Mouse (Mus musculus) mouse trophoblast stem cell (cell line): ENCODE data around the gene Tekt2.

Source experiments
- in situ Hi-C, 2 experiments: fragments of 300-500 bp; cut with MseI, MboI; formaldehyde crosslinking; loops; 2 replicates in 1 of 2; 3 replicates in 1 of 2; pipeline ENCODE4 v1.15.1; 2025

The Tekt2 gene

DNA sequence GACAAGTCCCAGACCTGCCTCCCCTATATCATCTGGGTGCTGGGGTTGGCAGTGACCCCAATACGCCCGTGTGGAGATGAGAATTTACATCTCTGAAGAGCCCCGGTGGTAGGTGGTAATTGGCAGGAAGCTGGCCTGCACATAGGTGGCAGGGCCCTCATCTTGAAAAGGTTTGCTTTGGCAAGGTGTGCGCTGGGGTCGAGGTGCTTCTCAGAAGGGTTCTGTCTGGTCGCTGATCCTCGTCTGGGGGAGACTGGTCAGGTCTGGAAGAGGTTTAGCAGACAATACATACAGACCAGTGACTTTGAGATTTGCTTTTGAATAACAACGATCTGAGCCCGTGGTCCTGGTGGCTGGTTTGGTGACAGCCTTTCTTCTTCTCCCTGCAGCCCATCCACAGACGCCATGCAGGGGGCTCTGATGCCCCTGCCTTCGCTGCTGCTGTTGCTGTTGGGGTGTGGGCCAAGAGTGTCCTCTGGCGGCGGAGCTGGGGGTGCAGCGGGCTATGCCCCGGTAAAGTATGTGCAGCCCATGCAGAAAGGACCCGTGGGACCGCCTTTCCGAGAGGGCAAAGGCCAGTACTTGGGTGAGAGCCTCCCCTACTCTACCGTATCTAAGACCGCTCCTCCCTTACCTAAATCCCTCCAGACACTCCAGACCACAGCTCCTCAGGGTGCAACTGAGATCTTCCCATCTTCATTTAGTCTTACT lies 16.1 kb downstream of the Tekt2 start:
- in situ Hi-C loops = loop anchor here (5.0 to 10.0 kb wide), 2 partner anchors 37 to 85 kb away; no protein-coding TSS in a partner anchor

DNA sequence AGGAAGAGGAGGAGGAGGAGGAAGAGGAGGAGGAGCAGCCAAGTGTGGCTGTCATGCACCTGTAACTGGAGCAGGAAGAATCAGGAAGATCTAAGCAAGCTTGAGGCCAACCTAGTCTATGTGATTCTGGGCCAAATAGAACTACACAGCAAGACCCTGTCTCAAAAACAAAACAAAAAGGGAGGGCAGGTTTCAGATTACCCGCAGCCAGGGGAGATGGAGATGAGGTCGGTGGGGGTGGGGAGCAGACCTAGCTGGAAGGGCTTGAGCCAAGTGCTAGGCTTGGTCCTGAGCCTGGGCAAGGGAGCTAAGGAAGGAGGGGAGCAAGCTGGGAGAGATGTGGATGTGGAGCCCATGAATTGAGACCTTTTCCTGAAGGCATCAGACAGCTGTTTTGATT lies 18.7 kb downstream of the Tekt2 start:
- in situ Hi-C loops = loop anchor here (5.0 to 10.0 kb wide), 2 partner anchors 35 to 82 kb away; no protein-coding TSS in a partner anchor

DNA sequence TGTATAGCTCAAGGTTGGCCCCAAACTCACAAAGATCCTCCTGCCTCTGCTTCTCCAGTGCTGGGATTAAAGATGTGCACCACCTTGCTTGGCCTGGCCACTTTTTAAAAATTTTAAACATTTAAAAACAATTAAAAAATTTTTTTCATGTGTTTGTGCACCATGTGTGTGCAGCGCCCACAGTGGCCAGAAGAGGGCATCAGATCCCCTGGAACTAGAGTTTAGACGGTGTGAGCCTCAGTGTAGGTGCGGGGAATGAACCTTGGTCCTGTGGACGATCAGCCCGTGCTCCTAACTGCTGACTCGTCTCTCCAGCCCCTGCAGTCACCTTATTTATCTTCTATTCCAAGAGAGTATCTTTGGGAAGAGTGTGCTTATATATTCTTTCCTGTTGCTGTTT lies 19.4 kb downstream of the Tekt2 start:
- in situ Hi-C loops = loop anchor here (5.0 to 10.0 kb wide), 2 partner anchors 34 to 81 kb away; no protein-coding TSS in a partner anchor

DNA sequence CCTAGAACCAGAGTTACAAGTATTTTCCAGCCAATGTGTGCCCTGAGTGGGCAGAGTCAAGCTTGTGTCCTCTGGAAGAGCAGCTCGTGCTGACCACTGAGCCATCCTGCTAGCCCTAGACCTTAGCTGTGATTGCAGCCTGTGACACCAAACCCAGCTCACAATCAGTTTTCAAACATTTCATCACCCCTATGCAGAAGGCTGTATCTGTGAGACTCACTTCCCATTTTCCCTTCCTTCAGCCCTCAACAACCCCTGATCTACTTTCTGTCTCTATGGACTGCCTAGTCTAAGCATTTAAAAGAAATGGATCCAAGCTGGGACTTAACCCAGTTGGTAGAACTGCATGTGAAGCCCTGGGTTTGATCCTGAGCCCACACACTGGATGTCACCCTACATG lies 20.1 kb downstream of the Tekt2 start:
- in situ Hi-C loops = loop anchor here (5.0 to 10.0 kb wide), 2 partner anchors 33 to 81 kb away; no protein-coding TSS in a partner anchor

DNA sequence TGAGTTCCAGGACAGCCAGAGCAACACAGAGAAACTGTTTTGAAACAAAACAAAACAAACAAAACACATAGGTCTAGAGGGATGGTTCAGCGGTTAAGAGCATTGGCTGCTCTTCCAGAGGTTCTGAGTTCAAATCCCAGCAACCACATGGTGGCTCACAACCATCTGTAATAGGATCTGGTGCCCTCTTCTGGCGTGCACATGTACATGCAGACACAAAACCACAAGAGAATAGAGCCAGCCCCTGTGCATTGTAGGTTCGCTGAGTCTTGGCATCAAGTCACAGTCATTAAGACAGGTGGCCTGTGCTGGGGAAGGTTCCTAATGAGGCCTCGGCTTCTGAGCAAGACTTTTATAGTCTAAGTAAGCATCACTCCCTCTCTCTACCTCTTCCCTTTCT lies 21.6 kb downstream of the Tekt2 start:
- in situ Hi-C loops = loop anchor here (10.0 kb wide), 1 partner anchor 79 kb away; no protein-coding TSS in a partner anchor

DNA sequence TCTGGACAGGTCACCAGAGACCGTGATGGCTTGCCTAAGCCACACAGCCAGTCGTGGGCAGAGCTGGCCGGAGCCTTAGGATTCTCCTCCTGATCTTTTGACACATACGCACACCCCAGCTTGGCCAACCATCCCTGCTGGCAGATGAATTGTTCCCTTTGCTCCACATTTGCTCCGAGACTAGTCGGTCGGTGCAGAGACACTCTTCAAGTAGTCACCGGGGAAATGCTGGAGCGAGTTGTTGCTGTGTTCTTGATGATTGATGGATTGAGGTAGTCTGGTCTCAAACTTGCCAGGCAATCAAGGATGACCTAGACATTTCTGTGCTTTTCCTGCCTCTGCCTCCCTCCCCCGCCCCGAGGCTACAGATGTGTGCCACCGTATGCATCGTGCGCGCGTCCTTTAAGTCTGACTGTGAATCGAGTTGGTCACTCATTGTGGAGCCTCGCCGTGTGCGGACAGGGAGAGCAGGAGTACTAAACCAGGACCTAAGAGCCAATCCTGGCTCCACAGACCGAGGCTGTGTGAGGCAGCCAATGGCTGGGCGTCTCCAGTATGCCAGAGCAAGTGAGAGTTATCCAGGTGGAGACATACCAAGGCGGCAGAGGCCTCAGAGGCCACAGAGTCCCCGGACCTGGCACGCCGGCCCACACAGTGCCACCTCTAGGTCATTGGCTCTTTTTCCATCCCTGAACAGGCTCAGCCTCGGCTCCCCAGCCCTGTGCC lies 23.7 kb downstream of the Tekt2 start:
- in situ Hi-C loops = loop anchor here (10.0 kb wide), 1 partner anchor 77 kb away; no protein-coding TSS in a partner anchor

DNA sequence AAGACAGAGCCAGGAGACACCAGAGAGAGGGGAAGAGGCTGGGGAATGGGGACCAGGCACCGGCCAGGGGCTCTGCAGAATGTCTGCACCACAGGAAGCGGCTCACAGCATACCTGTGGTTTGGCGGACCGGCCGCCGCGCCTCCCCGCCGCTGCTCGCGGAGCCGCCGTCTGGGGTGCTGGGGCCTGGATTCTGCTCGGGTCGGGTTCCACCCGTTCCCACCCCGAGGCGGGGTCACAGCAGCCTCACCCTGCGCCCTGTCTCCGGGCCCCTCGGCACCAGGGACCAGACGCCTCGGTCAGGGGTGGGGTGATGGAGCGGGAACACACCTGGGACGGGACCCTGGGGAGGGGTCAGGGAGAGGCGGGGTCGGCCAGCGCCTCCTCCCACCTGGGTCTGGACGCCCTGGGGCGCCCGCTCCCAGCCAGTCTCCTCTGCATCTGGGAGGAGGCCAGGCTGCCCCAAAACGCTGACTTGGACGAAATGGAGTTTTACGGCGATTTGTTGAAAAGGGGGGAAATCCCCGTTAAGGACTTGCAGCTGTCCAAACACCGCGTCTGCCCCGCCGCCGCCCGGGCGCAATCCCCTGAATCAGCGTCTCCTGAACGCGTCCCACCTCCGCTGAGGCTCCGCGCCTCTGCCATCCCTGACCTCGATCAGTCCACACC lies 24.4 kb downstream of the Tekt2 start:
- in situ Hi-C loops = loop anchor here (10.0 kb wide), 1 partner anchor 76 kb away; no protein-coding TSS in a partner anchor

DNA sequence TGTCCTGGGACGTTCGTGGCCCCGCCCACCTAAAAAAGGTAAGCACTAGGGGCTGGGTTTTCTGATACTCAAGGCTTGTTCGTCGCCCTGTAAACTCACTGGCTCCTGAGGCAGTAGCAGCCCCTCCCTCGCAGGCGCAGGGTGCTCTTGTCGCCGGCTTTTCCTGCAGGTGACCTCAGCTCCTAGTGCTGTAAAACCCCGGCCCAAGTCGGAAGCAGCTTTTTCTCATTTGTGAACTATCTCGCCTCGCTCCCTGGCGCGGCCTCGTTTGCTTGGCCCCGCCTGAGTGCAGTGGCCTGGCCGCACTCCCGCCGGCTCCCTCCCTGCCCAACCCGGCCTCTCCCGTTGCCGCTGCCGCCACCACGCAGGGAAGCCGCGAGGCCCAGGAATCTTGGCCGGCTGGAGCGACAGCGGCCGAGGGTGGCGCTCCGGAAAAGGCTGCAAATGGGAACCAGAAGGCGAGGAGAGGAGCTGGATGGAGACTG lies 28.8 kb downstream of the Tekt2 start:
- in situ Hi-C loops = no loop called here

DNA sequence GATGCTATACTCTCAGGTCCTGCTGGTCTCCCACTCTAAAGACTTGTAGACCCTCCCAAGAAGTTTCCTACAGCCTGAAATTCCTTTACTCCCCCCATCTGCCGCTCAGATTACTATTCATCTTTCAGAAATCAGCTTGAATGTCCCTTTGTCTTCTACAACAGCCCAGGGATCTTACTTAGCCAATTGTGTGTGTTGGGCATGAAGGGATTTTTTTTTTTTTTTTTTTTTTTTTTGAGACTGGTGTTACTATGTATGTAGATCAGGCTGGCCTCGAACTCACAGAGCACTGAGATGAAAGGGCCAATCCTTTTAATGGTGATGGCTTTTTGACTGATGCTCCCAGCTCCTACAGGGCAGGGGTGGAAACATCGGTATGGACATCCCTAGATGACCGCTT lies 29.6 kb downstream of the Tekt2 start:
- in situ Hi-C loops = no loop called here

DNA sequence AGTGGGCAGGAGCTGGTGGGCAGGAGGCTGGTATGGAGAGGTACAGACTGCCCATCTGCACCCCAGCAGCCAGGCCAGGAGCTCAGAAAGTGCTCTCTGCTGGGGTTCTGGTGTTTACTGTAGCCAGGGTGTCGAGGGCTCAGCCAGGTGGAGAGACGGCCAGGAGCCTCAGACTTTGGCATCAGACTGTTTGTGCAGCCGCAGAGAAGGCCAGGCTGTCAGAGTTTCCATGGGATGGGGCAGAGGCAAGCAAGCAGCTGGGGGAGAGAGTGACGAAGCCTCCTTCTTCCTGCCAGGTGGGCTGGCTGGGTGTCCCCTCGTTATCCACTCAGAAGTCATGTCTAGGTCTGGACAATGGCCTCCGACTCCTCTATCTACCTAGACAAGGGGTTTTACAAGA lies 30.3 kb downstream of the Tekt2 start:
- in situ Hi-C loops = no loop called here

DNA sequence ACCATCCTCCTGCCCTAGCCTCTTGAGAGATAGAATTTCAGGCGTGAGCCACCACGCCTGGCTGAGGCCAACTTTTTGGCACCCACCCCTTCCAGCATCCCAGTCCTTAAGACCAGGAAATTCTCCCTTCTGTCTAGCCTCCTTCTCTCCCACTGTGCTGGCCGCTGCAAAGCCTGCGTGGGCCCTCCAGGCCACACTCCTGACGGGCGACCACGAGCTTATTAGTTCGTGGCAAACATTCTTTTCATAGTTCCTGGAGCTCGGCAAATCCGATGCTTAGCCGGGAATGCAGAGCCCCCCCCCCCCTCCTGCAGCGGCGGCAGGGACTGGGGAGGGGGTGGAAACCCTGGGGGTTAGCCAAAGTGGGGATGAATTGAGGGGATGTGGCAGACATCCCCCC lies 34.3 kb downstream of the Tekt2 start:
- in situ Hi-C loops = no loop called here

DNA sequence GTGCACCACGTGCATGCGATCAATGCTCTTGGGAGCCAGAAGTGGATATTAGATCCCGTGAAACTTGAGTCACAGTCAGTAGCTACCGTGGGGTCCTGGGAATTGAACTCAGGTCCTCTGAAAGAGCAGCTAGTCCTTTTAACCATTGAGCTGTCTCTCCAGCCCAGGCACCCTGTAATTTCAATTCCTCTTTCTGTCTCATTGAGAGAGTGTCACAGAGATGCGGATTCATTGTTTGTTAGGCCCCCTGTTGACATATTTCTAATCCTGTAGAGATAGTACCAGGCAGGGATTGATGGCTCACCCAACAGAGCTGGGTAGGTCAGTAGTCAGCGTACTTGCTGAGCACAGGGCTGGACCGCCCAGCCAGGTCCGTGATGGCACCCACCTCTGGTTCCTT lies 35.2 kb downstream of the Tekt2 start:
- in situ Hi-C loops = no loop called here

DNA sequence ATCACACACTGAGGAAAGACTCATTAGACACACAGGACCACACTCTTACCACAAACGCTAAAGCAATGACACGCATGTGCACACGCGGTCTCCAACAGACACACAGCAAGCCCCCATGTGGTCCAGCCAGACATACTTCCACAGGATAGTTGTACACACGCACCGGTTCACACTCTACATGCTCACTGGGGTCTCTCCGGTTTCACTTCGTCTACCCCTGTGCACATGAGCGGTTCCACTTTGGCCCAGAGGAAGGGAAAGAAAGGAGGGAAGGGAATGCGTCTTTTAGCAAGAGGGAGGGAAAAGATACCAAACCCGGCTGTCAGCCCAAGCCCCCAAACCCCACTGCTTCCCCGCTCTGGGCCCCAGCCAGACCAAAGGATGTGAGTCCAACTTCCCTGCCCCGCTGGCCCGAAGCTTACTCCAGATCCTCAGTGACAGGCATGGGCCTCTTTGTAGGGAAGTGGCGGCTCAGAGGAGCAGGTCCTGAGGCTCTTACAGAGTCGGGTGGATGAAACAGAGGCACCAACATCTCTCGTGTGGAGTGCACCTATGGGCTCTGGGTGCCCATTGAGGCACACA lies 37.3 kb downstream of the Tekt2 start:
- in situ Hi-C loops = no loop called here

DNA sequence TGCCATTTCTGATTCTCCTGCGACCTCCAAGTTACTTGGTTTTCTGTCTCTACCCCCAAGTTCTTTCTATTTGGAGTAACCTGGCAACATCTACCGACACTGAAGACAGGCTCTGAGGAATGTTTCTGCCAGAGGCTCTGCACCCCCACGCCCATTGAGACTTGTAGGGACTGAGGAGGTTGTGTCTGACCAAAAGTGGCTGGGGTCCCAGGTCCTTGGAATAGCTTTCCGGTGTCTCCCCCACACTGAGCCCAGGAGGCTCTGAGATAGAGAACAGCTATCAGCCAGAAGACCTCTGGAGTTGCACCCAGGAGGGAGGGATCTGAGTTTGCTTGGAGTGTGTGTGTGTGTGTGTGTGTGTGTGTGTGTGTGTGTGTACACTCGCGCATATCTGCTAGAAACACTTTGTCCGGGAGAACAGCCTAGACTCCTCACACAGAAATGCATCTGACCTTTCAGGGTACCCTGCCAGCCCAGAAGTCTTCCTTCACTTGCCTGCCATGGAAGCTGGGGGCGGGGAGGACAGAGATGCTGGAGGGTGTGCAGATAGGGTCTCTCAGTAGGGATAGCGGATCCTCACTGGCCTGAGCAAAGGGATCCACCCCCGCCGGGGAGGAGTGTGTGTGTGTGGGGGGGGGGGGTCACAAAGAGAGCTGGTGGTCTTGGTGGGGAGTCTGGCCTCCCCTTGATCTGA lies 38.0 kb downstream of the Tekt2 start:
- in situ Hi-C loops = no loop called here

DNA sequence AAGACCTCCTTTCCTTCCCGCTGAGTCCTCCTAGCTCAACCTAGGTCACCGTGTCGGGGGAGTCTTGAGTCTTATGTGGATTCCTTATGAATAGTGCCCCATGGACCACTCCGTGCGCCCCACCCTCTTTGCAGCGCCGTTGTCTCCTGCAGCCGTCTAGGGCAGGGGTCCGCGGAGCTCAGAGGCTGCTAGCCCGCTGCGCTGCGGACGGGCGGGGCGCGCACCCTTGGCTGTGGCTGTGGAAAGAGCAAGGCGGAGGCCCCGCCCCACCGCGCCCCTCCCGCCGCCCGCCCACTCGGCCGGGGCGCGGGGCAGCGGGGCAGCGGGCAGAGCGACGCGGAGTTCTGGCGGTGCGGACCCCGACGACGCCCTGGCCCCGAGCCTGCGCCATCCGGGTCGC lies 39.0 kb downstream of the Tekt2 start, which contains the start of gene Col8a2:
Gene Col8a2, plus strand, starts transcription at position 302 of the 400 bp plus-strand sequence.
- in situ Hi-C loops = no loop called here

DNA sequence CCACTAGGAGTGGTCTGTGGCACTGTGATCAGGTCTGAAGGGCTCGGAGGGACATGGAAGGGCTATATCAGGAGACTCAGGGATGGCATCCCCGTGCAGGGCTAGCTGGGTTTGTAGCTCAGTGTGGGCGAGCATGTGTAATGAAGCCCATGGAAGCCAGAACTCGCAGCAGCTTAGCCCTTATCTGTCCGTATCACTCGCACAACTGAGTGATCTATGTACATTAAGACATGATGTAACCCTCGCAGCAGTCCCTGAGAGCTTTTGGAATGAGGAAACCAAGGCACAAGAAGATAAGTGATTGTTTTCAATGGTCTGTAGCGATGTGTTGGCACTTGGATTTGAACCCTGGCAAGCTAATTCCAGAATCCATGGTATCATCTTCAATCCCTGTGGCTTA lies 41.9 kb downstream of the Tekt2 start:
- in situ Hi-C loops = no loop called here

DNA sequence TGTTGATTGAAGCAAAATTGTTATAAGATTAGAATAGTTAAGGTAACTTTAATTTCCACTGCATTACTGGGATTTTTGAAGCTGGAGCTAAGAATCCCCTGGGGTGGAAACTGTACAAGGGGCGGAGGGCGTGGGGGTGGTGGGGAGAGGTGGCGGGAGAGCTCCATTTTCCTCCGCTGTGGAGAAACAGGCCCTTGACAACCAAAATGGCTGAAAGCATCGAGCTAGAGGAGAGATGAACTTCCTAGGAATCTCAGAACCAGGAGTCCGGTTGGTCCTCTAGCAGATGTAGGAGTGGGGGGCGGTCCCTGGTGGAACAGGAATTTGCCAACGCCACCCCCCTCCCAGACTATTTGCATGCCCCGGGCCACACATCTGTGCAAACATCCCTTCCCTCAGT lies 43.8 kb downstream of the Tekt2 start:
- in situ Hi-C loops = no loop called here

DNA sequence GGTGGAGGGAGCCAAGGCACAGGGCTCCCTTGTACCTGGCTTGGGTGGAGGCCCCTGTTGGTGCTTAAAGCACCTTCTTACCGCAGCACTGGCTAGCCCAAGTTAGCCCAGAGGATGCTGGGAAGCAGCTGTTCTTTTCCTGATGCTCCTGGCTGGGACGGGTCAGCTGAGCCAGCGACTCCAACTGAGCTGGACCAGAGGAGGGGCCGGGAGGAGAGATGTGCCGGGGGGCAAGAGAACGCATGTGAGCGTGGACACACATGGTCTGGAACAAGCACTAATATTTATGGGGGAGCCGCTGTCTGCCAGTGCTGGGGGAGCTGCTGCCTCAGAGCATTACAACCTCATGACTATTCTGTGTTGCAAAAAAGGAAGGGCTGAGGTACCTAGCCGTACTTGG lies 46.5 kb downstream of the Tekt2 start:
- in situ Hi-C loops = no loop called here

DNA sequence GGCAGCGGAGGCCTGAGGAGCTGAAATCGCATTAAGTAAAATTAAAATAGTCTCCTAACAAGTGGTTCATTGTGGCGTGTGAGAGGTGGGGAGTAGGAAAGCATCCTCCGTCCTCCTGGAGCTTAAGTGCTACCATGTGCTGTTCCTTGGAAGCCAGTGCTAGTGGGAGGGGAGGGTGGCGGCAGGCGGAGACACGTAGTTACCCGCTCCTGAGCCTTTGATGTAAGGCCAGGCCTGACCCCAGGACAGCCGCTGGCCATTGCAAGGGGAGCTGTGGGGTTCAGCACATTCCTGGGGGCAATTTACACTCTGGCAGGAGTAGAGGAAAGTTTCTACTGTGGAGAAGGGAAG lies 46.9 kb downstream of the Tekt2 start:
- in situ Hi-C loops = no loop called here

DNA sequence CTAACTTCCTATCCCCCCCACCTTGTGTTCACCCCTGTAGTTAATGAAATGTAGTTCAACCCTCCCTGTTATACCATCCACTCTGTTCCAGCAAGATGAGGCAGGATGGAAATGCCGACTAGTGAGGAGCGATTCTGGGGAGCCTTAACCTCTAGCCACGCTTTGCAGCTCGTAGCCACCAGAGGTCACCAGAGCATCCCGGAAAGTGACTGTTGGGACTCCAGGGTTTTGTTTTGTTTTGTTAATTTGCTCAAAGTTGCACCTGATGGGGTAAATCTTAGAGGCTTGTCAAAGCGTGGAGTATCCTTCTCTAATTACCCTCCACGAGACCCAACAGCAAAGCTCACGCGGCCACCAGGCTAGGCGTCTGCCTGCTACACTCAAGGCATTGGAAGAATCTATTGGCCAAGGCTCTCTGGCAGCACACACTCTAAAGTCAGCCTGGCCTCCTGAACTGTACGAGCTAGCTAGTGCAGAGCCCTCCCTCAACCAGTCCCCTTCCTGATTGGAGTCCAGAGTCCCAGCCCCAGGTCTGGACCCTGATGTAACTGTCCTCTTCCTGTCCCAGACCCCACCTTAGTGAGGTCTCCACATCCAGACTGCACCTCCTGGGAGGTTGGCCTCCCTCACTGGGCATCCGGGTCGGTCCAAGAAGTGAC lies 47.5 kb downstream of the Tekt2 start:
- in situ Hi-C loops = no loop called here

DNA sequence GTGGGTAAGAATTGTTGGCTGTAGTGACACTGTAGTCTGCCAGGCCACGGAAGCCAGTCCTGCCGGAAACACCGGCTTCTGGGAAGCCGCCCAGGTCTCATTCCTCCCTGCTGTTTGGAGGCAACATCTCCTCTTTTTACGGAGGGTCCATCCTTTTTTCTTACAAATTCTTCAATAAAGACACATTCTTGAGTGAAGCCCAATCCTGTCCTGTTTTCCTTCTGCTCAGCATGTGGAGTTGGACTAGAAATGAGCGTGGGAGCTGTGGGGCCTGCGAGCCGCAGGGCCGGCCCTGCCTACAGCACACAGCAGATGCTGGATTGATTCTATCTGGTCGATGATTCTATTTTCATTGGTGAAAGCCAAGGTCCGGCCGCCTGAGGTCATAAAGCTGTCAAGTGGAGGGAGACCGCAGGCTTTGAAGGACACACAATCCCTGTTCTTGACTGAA lies 49.8 kb downstream of the Tekt2 start:
- in situ Hi-C loops = no loop called here
